Mouse (Mus musculus) embryonic facial prominence, embryonic 15.5 days (tissue): ENCODE results near the gene Il1rn. TPM values are rescaled to one million over a fixed set of nuclear protein-coding genes. Genes with fewer than 3 reads are reported as not detected.
A peak's percentile ranks its signal among the peaks of the same experiment; 100 is the strongest.

Experiments
- ATAC-seq: fragments of 200-750 bp; cut with Nextera tagmentation; 2 replicates; pipeline ENCODE4 v1.8.0; 2017; ENCODE audit warnings: low read depth, moderate TSS enrichment; ENCODE audit not compliant: insufficient number of reproducible peaks, low FRiP score, low TSS enrichment
- H3K27ac ChIP-seq: fragments of 300-500 bp; sonication (generic); replicated peaks from 2 replicates; pipeline ENCODE4 v1.5.1; 2015; ENCODE audit warnings: mild to moderate bottlenecking, inconsistent platforms
- H3K27me3 ChIP-seq: fragments of 300-500 bp; sonication (generic); 2 replicates; pipeline ENCODE4 v1.6.1; 2015; ENCODE audit warnings: inconsistent platforms
- H3K36me3 ChIP-seq: fragments of 300-500 bp; sonication (generic); 2 replicates; pipeline ENCODE4 v1.6.1; 2015; ENCODE audit warnings: mild to moderate bottlenecking, inconsistent platforms
- H3K4me1 ChIP-seq: fragments of 300-500 bp; sonication (generic); 2 replicates; pipeline ENCODE4 v1.6.1; 2015; ENCODE audit warnings: inconsistent platforms
- H3K4me2 ChIP-seq: fragments of 300-500 bp; sonication (generic); replicated peaks from 2 replicates; pipeline ENCODE4 v1.6.1; 2015; ENCODE audit warnings: mild to moderate bottlenecking, inconsistent platforms
- H3K4me3 ChIP-seq: fragments of 300-500 bp; sonication (generic); replicated peaks from 2 replicates; pipeline ENCODE4 v1.5.1; 2015; ENCODE audit warnings: mild to moderate bottlenecking, inconsistent platforms
- H3K9ac ChIP-seq: fragments of 300-500 bp; sonication (generic); 2 replicates; pipeline ENCODE4 v1.6.1; 2015; ENCODE audit warnings: inconsistent platforms
- H3K9me3 ChIP-seq: fragments of 300-500 bp; sonication (generic); replicated peaks from 2 replicates; pipeline ENCODE4 v1.6.1; 2016; ENCODE audit warnings: inconsistent platforms
- WGBS: fragments of 180-500 bp; shearing (Covaris S2); methylation state at CpG from one replicate; pipeline ENCODE4 v1.1.7; 2015; 5-methylcytosine and 5-hydroxymethylcytosine counted together
- polyA plus RNA-seq: library from polyadenylated mRNA; unstranded; fragments of >200 nt; fragmentation: Nextera tagmentation; extraction: Ambion mirVana; gene quantifications from 2 replicates; pipeline ENCODE4 v1.2.1, GENCODE M21; 2015

Il1rn gene
- 7.4 and 11.9 TPM in 2 replicates for polyA plus RNA-seq

GRCm38 (mm10) chr2:24336545-24336944, at the start of gene Il1rn:
Gene Il1rn, plus strand, starts transcription at chr2:24336853.
- 71% methylated on average over 2 of the region's 2 CpGs for WGBS

GRCm38 (mm10) chr2:24290896-24291295, 45.8 kb upstream of the Il1rn start, which contains the start of gene Il1f10:
Gene Il1f10, plus strand, starts transcription at chr2:24291196.
- WGBS = 62% methylated on average over 5 of the region's 5 CpGs
- no peak within 1 kb of the TSS for H3K4me2 ChIP-seq
- H3K36me3 ChIP-seq = no peaks in the 10 kb centered on the region
- no peak within 1 kb of the TSS for H3K9ac ChIP-seq
- H3K27me3 ChIP-seq = no peaks in the 10 kb centered on the region
- no peaks in the 10 kb centered on the region for H3K9me3 ChIP-seq
- no peak within 1 kb of the TSS for H3K4me3 ChIP-seq
- H3K4me1 ChIP-seq = no peaks in the 10 kb centered on the region
- 0 out of 2 replicates have a peak within 1 kb of the TSS, but pooled peaks have one; percentile 48 for H3K27ac ChIP-seq
- ATAC-seq = no peak

More at GRCm38 (mm10) chr2:24336545-24336944, at the start of gene Il1rn:
- Histone ChIP-seq H3K4me3 (no peak within 1 kb of the TSS), H3K27ac (no peak within 1 kb of the TSS), H3K4me2 (no peak within 1 kb of the TSS), H3K4me1 (no peaks in the 10 kb centered on the region), H3K9ac (no peak within 1 kb of the TSS), H3K27me3 (no peaks in the 10 kb centered on the region), H3K36me3 (no peaks in the 10 kb centered on the region), H3K9me3 (no peaks in the 10 kb centered on the region)
- no peak for ATAC-seq

GRCm38 (mm10) chr2:24294616-24295015, 42.0 kb upstream of the Il1rn start:
- H3K27me3 ChIP-seq = no peaks in the 10 kb centered on the region
- no peak for ATAC-seq
- no peak overlapping the region for H3K4me2 ChIP-seq
- no peak overlapping the region for H3K4me3 ChIP-seq
- no peak overlapping the region for H3K9ac ChIP-seq
- H3K4me1 ChIP-seq = no peaks in the 10 kb centered on the region
- 20% methylated on average over 1 of the region's 1 CpGs for WGBS
- no peaks in the 10 kb centered on the region for H3K36me3 ChIP-seq
- H3K27ac ChIP-seq = no peak overlapping the region
- H3K9me3 ChIP-seq = no peaks in the 10 kb centered on the region

GRCm38 (mm10) chr2:24296837-24297236, 39.8 kb upstream of the Il1rn start:
- Histone ChIP-seq H3K27me3 (no peaks in the 10 kb centered on the region), H3K4me2 (no peak overlapping the region), H3K36me3 (no peaks in the 10 kb centered on the region), H3K4me3 (no peak overlapping the region), H3K4me1 (no peaks in the 10 kb centered on the region), H3K9me3 (no peaks in the 10 kb centered on the region), H3K27ac (no peak overlapping the region), H3K9ac (no peak overlapping the region)
- WGBS = 6% methylated on average over 3 of the region's 3 CpGs
- no peak for ATAC-seq

- Histone ChIP-seq H3K4me2 (no peak overlapping the region), H3K4me3 (no peak overlapping the region), H3K27ac (no peak overlapping the region), H3K27me3 (no peaks in the 10 kb centered on the region), H3K9ac (no peak overlapping the region), H3K9me3 (no peaks in the 10 kb centered on the region), H3K36me3 (no peaks in the 10 kb centered on the region), H3K4me1 (no peaks in the 10 kb centered on the region)
- 56% methylated on average over 6 of the region's 6 CpGs for WGBS
- no peak for ATAC-seq
Measured at GRCm38 (mm10) chr2:24311302-24312001, 25.2 kb upstream of the Il1rn start.

- H3K9ac ChIP-seq = no peak overlapping the region
- no peaks in the 10 kb centered on the region for H3K4me1 ChIP-seq
- 69% methylated on average over 1 of the region's 1 CpGs for WGBS
- H3K4me3 ChIP-seq = no peak overlapping the region
- H3K27ac ChIP-seq = no peak overlapping the region
- ATAC-seq = no peak
- H3K36me3 ChIP-seq = no peaks in the 10 kb centered on the region
- no peaks in the 10 kb centered on the region for H3K9me3 ChIP-seq
- no peaks in the 10 kb centered on the region for H3K27me3 ChIP-seq
- H3K4me2 ChIP-seq = no peak overlapping the region
Measured at GRCm38 (mm10) chr2:24316919-24317318, 19.7 kb upstream of the Il1rn start.

GRCm38 (mm10) chr2:24317919-24318598, 18.6 kb upstream of the Il1rn start:
- Histone ChIP-seq H3K27ac (no peak overlapping the region), H3K4me2 (no peak overlapping the region), H3K27me3 (no peaks in the 10 kb centered on the region), H3K4me3 (no peak overlapping the region), H3K36me3 (no peaks in the 10 kb centered on the region), H3K9me3 (no peaks in the 10 kb centered on the region), H3K9ac (no peak overlapping the region), H3K4me1 (no peaks in the 10 kb centered on the region)
- no peak for ATAC-seq
- 76% methylated on average over 4 of the region's 4 CpGs for WGBS

- Histone ChIP-seq H3K4me3 (no peak overlapping the region), H3K9ac (no peak overlapping the region), H3K36me3 (no peaks in the 10 kb centered on the region), H3K4me1 (no peaks in the 10 kb centered on the region), H3K4me2 (no peak overlapping the region), H3K27me3 (no peaks in the 10 kb centered on the region), H3K9me3 (no peaks in the 10 kb centered on the region), H3K27ac (no peak overlapping the region)
- ATAC-seq = no peak
- 47% methylated on average over 3 of the region's 3 CpGs for WGBS
Measured at GRCm38 (mm10) chr2:24335333-24335732, 1.3 kb upstream of the Il1rn start.

GRCm38 (mm10) chr2:24341395-24341885, 4.8 kb downstream of the Il1rn start:
- Histone ChIP-seq H3K36me3 (no peaks in the 10 kb centered on the region), H3K9ac (no peak overlapping the region), H3K9me3 (no peaks in the 10 kb centered on the region), H3K4me1 (no peaks in the 10 kb centered on the region), H3K27ac (no peak overlapping the region), H3K4me3 (no peak overlapping the region), H3K4me2 (no peak overlapping the region), H3K27me3 (no peaks in the 10 kb centered on the region)
- 69% methylated on average over 3 of the region's 3 CpGs for WGBS
- ATAC-seq = no peak

GRCm38 (mm10) chr2:24344619-24345018, 8.0 kb downstream of the Il1rn start:
- WGBS = 62% methylated on average over 4 of the region's 4 CpGs
- no peak overlapping the region for H3K27ac ChIP-seq
- ATAC-seq = no peak
- no peaks in the 10 kb centered on the region for H3K9me3 ChIP-seq
- H3K4me3 ChIP-seq = no peak overlapping the region
- H3K4me1 ChIP-seq = no peaks in the 10 kb centered on the region
- H3K4me2 ChIP-seq = no peak overlapping the region
- H3K36me3 ChIP-seq = no peaks in the 10 kb centered on the region
- H3K27me3 ChIP-seq = no peaks in the 10 kb centered on the region
- no peak overlapping the region for H3K9ac ChIP-seq

- no peak for ATAC-seq
Measured at GRCm38 (mm10) chr2:24345056-24345455, 8.4 kb downstream of the Il1rn start.

More at GRCm38 (mm10) chr2:24345056-24345455, 8.4 kb downstream of the Il1rn start:
- Histone ChIP-seq H3K27me3 (no peaks in the 10 kb centered on the region), H3K27ac (no peak overlapping the region), H3K9ac (no peak overlapping the region), H3K36me3 (no peaks in the 10 kb centered on the region), H3K4me2 (no peak overlapping the region), H3K9me3 (no peaks in the 10 kb centered on the region), H3K4me1 (no peaks in the 10 kb centered on the region), H3K4me3 (no peak overlapping the region)
- 62% methylated on average over 8 of the region's 8 CpGs for WGBS
